Mouse (Mus musculus): Measurements from ENCODE around the gene Nit2. TPM values are rescaled to one million over a fixed set of nuclear protein-coding genes. Genes with fewer than 3 reads are reported as not detected.
A peak's percentile ranks its signal among the peaks of the same experiment; 100 is the strongest.

Gene Nit2
- polyA plus RNA-seq (2016; fragmentation: Nextera tagmentation; extraction: Ambion mirVana) = 41.8 and 43.1 TPM in 2 replicates

GRCm38 (mm10) chr16:57166611-57167513 is at the start of gene Nit2:
Gene Nit2 (minus strand): TSS chr16:57167341.
- peak; percentile 98 for ATAC-seq (ENCODE audit: low FRiP score)
- H3K27me3 ChIP-seq = no peaks in the 10 kb centered on the region
- peak within 1 kb of the TSS; percentile 61 for H3K4me2 ChIP-seq (replicated peaks)
- H3K27ac ChIP-seq = peak within 1 kb of the TSS; percentile 89
- H3K9me3 ChIP-seq (replicated peaks) = no peaks in the 10 kb centered on the region
- peaks cover 10% of the 10 kb centered on the region for H3K4me1 ChIP-seq
- peak within 1 kb of the TSS; percentile 67 for H3K4me3 ChIP-seq
- peaks cover 7% of the 10 kb centered on the region; the same call in 1 of the 2 replicates for H3K36me3 ChIP-seq
- H3K9ac ChIP-seq = peak within 1 kb of the TSS; percentile 72
- under 1% methylated on average over 58 of the region's 58 CpGs for WGBS

GRCm38 (mm10) chr16:57215957-57216356 is 48.8 kb upstream of the Nit2 start:
- no peaks in the 10 kb centered on the region for H3K9me3 ChIP-seq (replicated peaks)
- no peaks in the 10 kb centered on the region for H3K4me1 ChIP-seq
- H3K36me3 ChIP-seq = peaks cover 17% of the 10 kb centered on the region
- no peak for ATAC-seq (ENCODE audit: low FRiP score)
- H3K27ac ChIP-seq = no peak overlapping the region
- H3K27me3 ChIP-seq = no peaks in the 10 kb centered on the region
- H3K4me3 ChIP-seq = no peak overlapping the region
- no peak overlapping the region for H3K9ac ChIP-seq
- no peak overlapping the region for H3K4me2 ChIP-seq (replicated peaks)

GRCm38 (mm10) chr16:57211037-57211436 is 43.9 kb upstream of the Nit2 start:
- Histone ChIP-seq H3K27ac (no peak overlapping the region), H3K4me1 (no peaks in the 10 kb centered on the region), H3K4me3 (no peak overlapping the region), H3K27me3 (no peaks in the 10 kb centered on the region), H3K9me3 (replicated peaks) (no peaks in the 10 kb centered on the region), H3K36me3 (peaks cover 19% of the 10 kb centered on the region), H3K4me2 (replicated peaks) (no peak overlapping the region), H3K9ac (no peak overlapping the region)
- no peak for ATAC-seq (ENCODE audit: low FRiP score)
- WGBS = 96% methylated on average over 2 of the region's 2 CpGs

- Histone ChIP-seq H3K9ac (no peak overlapping the region), H3K36me3 (peaks cover 19% of the 10 kb centered on the region), H3K4me2 (replicated peaks) (no peak overlapping the region), H3K4me1 (no peaks in the 10 kb centered on the region), H3K4me3 (no peak overlapping the region), H3K27me3 (no peaks in the 10 kb centered on the region), H3K9me3 (replicated peaks) (no peaks in the 10 kb centered on the region), H3K27ac (no peak overlapping the region)
- no peak for ATAC-seq (ENCODE audit: low FRiP score)
- 86% methylated on average over 2 of the region's 2 CpGs for WGBS
Observed at GRCm38 (mm10) chr16:57208342-57208741, 41.2 kb upstream of the Nit2 start.

- Histone ChIP-seq H3K36me3 (peaks cover 27% of the 10 kb centered on the region), H3K4me1 (no peaks in the 10 kb centered on the region)
- WGBS = 65% methylated on average over 3 of the region's 3 CpGs
Observed at GRCm38 (mm10) chr16:57197281-57197680, 30.1 kb upstream of the Nit2 start.

GRCm38 (mm10) chr16:57196590-57196989 is 29.4 kb upstream of the Nit2 start:
- no peaks in the 10 kb centered on the region for H3K4me1 ChIP-seq
- no peak for ATAC-seq (ENCODE audit: low FRiP score)
- H3K27me3 ChIP-seq = no peaks in the 10 kb centered on the region
- no peak overlapping the region for H3K4me2 ChIP-seq (replicated peaks)
- no peak overlapping the region for H3K9ac ChIP-seq
- peaks cover 34% of the 10 kb centered on the region for H3K36me3 ChIP-seq
- 91% methylated on average over 5 of the region's 5 CpGs for WGBS
- no peak overlapping the region for H3K27ac ChIP-seq
- H3K9me3 ChIP-seq (replicated peaks) = no peaks in the 10 kb centered on the region
- no peak overlapping the region for H3K4me3 ChIP-seq

More at GRCm38 (mm10) chr16:57197281-57197680, 30.1 kb upstream of the Nit2 start:
- Histone ChIP-seq H3K9me3 (replicated peaks) (no peaks in the 10 kb centered on the region), H3K27me3 (no peaks in the 10 kb centered on the region), H3K27ac (no peak overlapping the region), H3K4me3 (no peak overlapping the region), H3K9ac (no peak overlapping the region), H3K4me2 (replicated peaks) (no peak overlapping the region)
- no peak for ATAC-seq (ENCODE audit: low FRiP score)

- peaks cover 27% of the 10 kb centered on the region for H3K36me3 ChIP-seq
- no peak overlapping the region for H3K4me2 ChIP-seq (replicated peaks)
- 82% methylated on average over 14 of the region's 14 CpGs for WGBS
- no peaks in the 10 kb centered on the region for H3K27me3 ChIP-seq
- no peak for ATAC-seq (ENCODE audit: low FRiP score)
- no peaks in the 10 kb centered on the region for H3K9me3 ChIP-seq (replicated peaks)
- no peak overlapping the region for H3K9ac ChIP-seq
- no peak overlapping the region for H3K4me3 ChIP-seq
- H3K27ac ChIP-seq = no peak overlapping the region
- no peaks in the 10 kb centered on the region for H3K4me1 ChIP-seq
Observed at GRCm38 (mm10) chr16:57191214-57191613, 24.1 kb upstream of the Nit2 start.

- Histone ChIP-seq H3K4me1 (no peaks in the 10 kb centered on the region), H3K9ac (no peak overlapping the region), H3K9me3 (replicated peaks) (no peaks in the 10 kb centered on the region), H3K36me3 (peaks cover 32% of the 10 kb centered on the region), H3K4me2 (replicated peaks) (no peak overlapping the region), H3K27me3 (no peaks in the 10 kb centered on the region), H3K27ac (no peak overlapping the region), H3K4me3 (no peak overlapping the region)
- ATAC-seq (ENCODE audit: low FRiP score) = no peak
- 90% methylated on average over 8 of the region's 8 CpGs for WGBS
Observed at GRCm38 (mm10) chr16:57190390-57190789, 23.2 kb upstream of the Nit2 start.

GRCm38 (mm10) chr16:57189493-57189892 is 22.4 kb upstream of the Nit2 start:
- ATAC-seq (ENCODE audit: low FRiP score) = no peak
- Histone ChIP-seq H3K4me3 (no peak overlapping the region), H3K9me3 (replicated peaks) (no peaks in the 10 kb centered on the region), H3K9ac (no peak overlapping the region), H3K36me3 (peaks cover 33% of the 10 kb centered on the region), H3K4me1 (no peaks in the 10 kb centered on the region), H3K27me3 (no peaks in the 10 kb centered on the region), H3K27ac (no peak overlapping the region), H3K4me2 (replicated peaks) (no peak overlapping the region)
- WGBS = 92% methylated on average over 2 of the region's 2 CpGs

GRCm38 (mm10) chr16:57186618-57187017 is 19.5 kb upstream of the Nit2 start:
- H3K9ac ChIP-seq = no peak overlapping the region
- H3K36me3 ChIP-seq = peaks cover 47% of the 10 kb centered on the region
- no peaks in the 10 kb centered on the region for H3K27me3 ChIP-seq
- H3K27ac ChIP-seq = no peak overlapping the region
- 97% methylated on average over 4 of the region's 4 CpGs for WGBS
- no peak overlapping the region for H3K4me3 ChIP-seq
- no peaks in the 10 kb centered on the region for H3K4me1 ChIP-seq
- no peak for ATAC-seq (ENCODE audit: low FRiP score)
- no peaks in the 10 kb centered on the region for H3K9me3 ChIP-seq (replicated peaks)
- no peak overlapping the region for H3K4me2 ChIP-seq (replicated peaks)

GRCm38 (mm10) chr16:57182037-57182436 is 14.9 kb upstream of the Nit2 start:
- H3K4me2 ChIP-seq (replicated peaks) = no peak overlapping the region
- H3K4me1 ChIP-seq = no peaks in the 10 kb centered on the region
- H3K36me3 ChIP-seq = peaks cover 38% of the 10 kb centered on the region
- H3K27ac ChIP-seq = no peak overlapping the region
- no peak for ATAC-seq (ENCODE audit: low FRiP score)
- H3K9me3 ChIP-seq (replicated peaks) = no peaks in the 10 kb centered on the region
- no peaks in the 10 kb centered on the region for H3K27me3 ChIP-seq
- WGBS = 92% methylated on average over 5 of the region's 5 CpGs
- H3K4me3 ChIP-seq = no peak overlapping the region
- H3K9ac ChIP-seq = no peak overlapping the region

- peaks cover 38% of the 10 kb centered on the region for H3K36me3 ChIP-seq
- no peak overlapping the region for H3K4me3 ChIP-seq
- no peak for ATAC-seq (ENCODE audit: low FRiP score)
- no peak overlapping the region for H3K27ac ChIP-seq
- no peaks in the 10 kb centered on the region for H3K4me1 ChIP-seq
- H3K9ac ChIP-seq = no peak overlapping the region
- H3K9me3 ChIP-seq (replicated peaks) = no peaks in the 10 kb centered on the region
- no peaks in the 10 kb centered on the region for H3K27me3 ChIP-seq
- WGBS = 85% methylated on average over 11 of the region's 11 CpGs
- H3K4me2 ChIP-seq (replicated peaks) = no peak overlapping the region
Observed at GRCm38 (mm10) chr16:57181180-57181579, 14.0 kb upstream of the Nit2 start.

GRCm38 (mm10) chr16:57177664-57178063 is 10.5 kb upstream of the Nit2 start:
- no peak for ATAC-seq (ENCODE audit: low FRiP score)
- 89% methylated on average over 10 of the region's 10 CpGs for WGBS

More at GRCm38 (mm10) chr16:57177664-57178063, 10.5 kb upstream of the Nit2 start:
- Histone ChIP-seq H3K27ac (no peak overlapping the region), H3K4me3 (no peak overlapping the region), H3K4me1 (no peaks in the 10 kb centered on the region), H3K9ac (no peak overlapping the region), H3K9me3 (replicated peaks) (no peaks in the 10 kb centered on the region), H3K4me2 (replicated peaks) (no peak overlapping the region), H3K36me3 (peaks cover 20% of the 10 kb centered on the region), H3K27me3 (no peaks in the 10 kb centered on the region)
